In the genomic region with DNA sequence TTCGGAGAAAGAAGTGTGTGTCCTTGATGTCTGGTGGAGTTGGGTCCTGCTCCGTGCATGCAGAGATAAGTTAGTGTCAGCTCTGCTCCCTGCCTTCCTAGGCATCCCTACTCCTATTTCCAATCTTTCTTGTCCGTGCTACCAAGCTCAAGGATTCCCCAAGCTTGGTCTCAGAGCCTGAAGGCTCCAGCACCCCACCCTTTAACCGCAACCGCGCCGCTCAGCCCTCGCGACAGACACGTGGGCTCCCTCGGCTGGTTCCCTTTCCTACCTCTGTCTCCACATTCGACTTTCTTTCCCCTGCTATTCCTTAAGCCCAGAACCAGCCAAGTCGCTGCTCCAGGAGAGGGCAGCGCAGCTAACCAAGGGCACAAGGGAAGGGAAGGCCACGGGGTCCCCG, we compare ENCODE assay signal across 9 mouse cellular contexts. TPM values are rescaled to one million over a fixed set of nuclear protein-coding genes. Genes with fewer than 3 reads are reported as not detected.
DNase-seq lines count a peak whose midpoint lies in the region; ATAC-seq and TF ChIP-seq lines count a peak whose summit lies in the region.
"Had no signal": no experiment of that assay in that cellular context is flagged by ENCODE, and none has a peak within 500 bp of the region (broad histone marks: within the 10 kb centered on the region; RNA-seq: fewer than 3 reads in every experiment).

No protein-coding gene starts in this region.

- peak overlapping the region; percentile 59 for H3K4me3 ChIP-seq in kidney, adult 2 months (ENCODE audit: insufficient read depth, low read depth, low read length)
- H3K4me3 ChIP-seq in embryonic facial prominence, embryonic 14.5 days (ENCODE audit: low read depth, low read length), result peak overlapping the region; percentile 43
- peak overlapping the region; percentile 54 for H3K4me3 ChIP-seq in intestine, embryonic 15.5 days (replicated peaks)
- peak overlapping the region; percentile 36; the same call in 1 of the 2 replicates for H3K4me3 ChIP-seq in midbrain, embryonic 15.5 days
- no peak overlapping the region for H3K4me3 ChIP-seq in lung, adult 2 months (replicated peaks; ENCODE audit: extremely low read depth, low read depth, low read length)

- H3K9me3 ChIP-seq in embryonic facial prominence, embryonic 14.5 days (ENCODE audit: control insufficient read depth, low read length), result no peaks in the 10 kb centered on the region
- H3K9me3 ChIP-seq in intestine, embryonic 15.5 days, result no peaks in the 10 kb centered on the region
- H3K9me3 ChIP-seq in midbrain, embryonic 15.5 days, result no peaks in the 10 kb centered on the region

- no peak for ATAC-seq in embryonic facial prominence, embryonic 14.5 days (ENCODE audit: low read depth)
- ATAC-seq in intestine, embryonic 15.5 days, result no peak
- ATAC-seq in midbrain, embryonic 15.5 days (replicated peaks), result no peak
- no peak for ATAC-seq in cerebellum, adult (ENCODE audit: insufficient number of reproducible peaks, low FRiP score, low TSS enrichment)

- H3K27ac ChIP-seq in kidney, adult 2 months (ENCODE audit: insufficient read depth, low read depth, low read length), result peak overlapping the region; percentile 94
- no peak overlapping the region for H3K27ac ChIP-seq in embryonic facial prominence, embryonic 14.5 days (replicated peaks; ENCODE audit: low read depth, low read length)
- peak overlapping the region; percentile 83 for H3K27ac ChIP-seq in intestine, embryonic 15.5 days
- H3K27ac ChIP-seq in midbrain, embryonic 15.5 days, result no peak overlapping the region

- TF ChIP-seq POLR2A in kidney, adult 2 months (IDR thresholded peaks at IDR 0.05; ENCODE audit: low read depth, low read length), result no peak
- TF ChIP-seq POLR2A in lung, adult 2 months (IDR thresholded peaks at IDR 0.05; ENCODE audit: borderline replicate concordance, extremely low read depth, low read depth, low read length), result no peak

- H3K4me1 ChIP-seq in kidney, adult 2 months (ENCODE audit: control insufficient read depth, insufficient read depth, low read length), result peaks cover 20% of the 10 kb centered on the region
- H3K4me1 ChIP-seq in embryonic facial prominence, embryonic 14.5 days (ENCODE audit: control insufficient read depth, insufficient read depth, low read length), result peaks cover 4% of the 10 kb centered on the region; the same call in 1 of the 2 replicates
- H3K4me1 ChIP-seq in intestine, embryonic 15.5 days (replicated peaks), result peaks cover 24% of the 10 kb centered on the region
- H3K4me1 ChIP-seq in midbrain, embryonic 15.5 days, result peaks cover 43% of the 10 kb centered on the region
- H3K4me1 ChIP-seq in lung, adult 2 months (ENCODE audit: control insufficient read depth, insufficient read depth, low read length), result 0 out of 2 replicates have a peak, but pooled peaks cover 5% of the 10 kb centered on the region

- H3K4me2 ChIP-seq in embryonic facial prominence, embryonic 14.5 days (ENCODE audit: low read depth, low read length), result peak overlapping the region; percentile 71; the same call in 1 of the 2 replicates
- H3K4me2 ChIP-seq in intestine, embryonic 15.5 days (replicated peaks), result peak overlapping the region; percentile 74
- peak overlapping the region; percentile 55 for H3K4me2 ChIP-seq in midbrain, embryonic 15.5 days

- no peak overlapping the region for H3K9ac ChIP-seq in embryonic facial prominence, embryonic 14.5 days (ENCODE audit: low read depth, low read length)
- peak overlapping the region; percentile 66 for H3K9ac ChIP-seq in intestine, embryonic 15.5 days
- no peak overlapping the region for H3K9ac ChIP-seq in midbrain, embryonic 15.5 days

- H3K36me3 ChIP-seq in kidney, adult 2 months (ENCODE audit: control insufficient read depth, insufficient read depth, low read length), result no peaks in the 10 kb centered on the region
- H3K36me3 ChIP-seq in embryonic facial prominence, embryonic 14.5 days (ENCODE audit: control insufficient read depth, insufficient read depth, low read length), result no peaks in the 10 kb centered on the region
- H3K36me3 ChIP-seq in intestine, embryonic 15.5 days, result 0 out of 2 replicates have a peak, but pooled peaks cover 3% of the 10 kb centered on the region
- H3K36me3 ChIP-seq in midbrain, embryonic 15.5 days (replicated peaks), result no peaks in the 10 kb centered on the region

- peaks cover 2% of the 10 kb centered on the region; the same call in 1 of the 2 replicates for H3K27me3 ChIP-seq in kidney, adult 2 months (replicated peaks; ENCODE audit: control insufficient read depth, insufficient read depth, low read length)
- H3K27me3 ChIP-seq in embryonic facial prominence, embryonic 14.5 days (replicated peaks; ENCODE audit: control insufficient read depth, insufficient read depth, low read length), result peaks cover 99% of the 10 kb centered on the region
- H3K27me3 ChIP-seq in intestine, embryonic 15.5 days (replicated peaks), result peaks cover 71% of the 10 kb centered on the region
- peaks cover 91% of the 10 kb centered on the region for H3K27me3 ChIP-seq in midbrain, embryonic 15.5 days (replicated peaks)

- TF ChIP-seq CTCF in kidney, adult 2 months (conservative IDR thresholded peaks at IDR 0.05; ENCODE audit: insufficient read depth, insufficient read length, low read depth, low read length), result no peak
- TF ChIP-seq CTCF in lung, adult 2 months (IDR thresholded peaks at IDR 0.05; ENCODE audit: insufficient read depth, low read length), result no peak

- 4% methylated on average over 16 of the region's 16 CpGs for WGBS in kidney, adult 2 months
- 2% methylated on average over 16 of the region's 16 CpGs for WGBS in embryonic facial prominence, embryonic 14.5 days
- WGBS in intestine, embryonic 15.5 days, result 1% methylated on average over 16 of the region's 16 CpGs
- 1% methylated on average over 16 of the region's 16 CpGs for WGBS in midbrain, embryonic 15.5 days
- 4% methylated on average over 16 of the region's 16 CpGs for WGBS in lung, adult 2 months

- peak; percentile 24 for DNase-seq in kidney, adult 2 months
- no peak for DNase-seq in kidney, adult 9 months
- no peak for DNase-seq in embryonic facial prominence, embryonic 14.5 days (ENCODE audit: low spot score)
- DNase-seq in lung, adult 2 months, result no peak
- DNase-seq in gastrocnemius, postnatal 10 days, result no peak

RNA-seq across cellular contexts. Expression of a gene that starts 1.4 kb away (rescaled TPM):
- polyA plus RNA-seq in kidney, adult 2 months (2012; rRNA removed), result 30.3 and 43.5 TPM in 2 replicates
- polyA plus RNA-seq in embryonic facial prominence, embryonic 14.5 days (2014; fragmentation: Nextera tagmentation; extraction: Ambion mirVana), result 2.0 and 2.2 TPM in 2 replicates
- polyA plus RNA-seq in intestine, embryonic 15.5 days (2015; fragmentation: Nextera tagmentation; extraction: Ambion mirVana), result 29.1 and 30.9 TPM in 2 replicates
- 0.10 and 0.11 TPM in 2 replicates for polyA plus RNA-seq in midbrain, embryonic 15.5 days (2015; fragmentation: Nextera tagmentation; extraction: Ambion mirVana)
- 0.54 and 1.2 TPM in 2 replicates for polyA plus RNA-seq in lung, adult 2 months (2012; rRNA removed)
- total RNA-seq in gastrocnemius, postnatal 10 days (2021), result under 1 TPM; 0.16 to 0.23 TPM
- polyA plus RNA-seq: neural tube, embryonic 11.5 days had no signal

RNA-seq across cellular contexts. Expression of a gene that starts 14.7 kb away (rescaled TPM):
- 1.6 and 2.4 TPM in 2 replicates for polyA plus RNA-seq in kidney, adult 2 months (2012; rRNA removed)
- polyA plus RNA-seq in embryonic facial prominence, embryonic 14.5 days (2014; fragmentation: Nextera tagmentation; extraction: Ambion mirVana), result 0.25 and 1.2 TPM in 2 replicates
- 0.08 and 0.19 TPM in 2 replicates for polyA plus RNA-seq in intestine, embryonic 15.5 days (2015; fragmentation: Nextera tagmentation; extraction: Ambion mirVana)
- polyA plus RNA-seq in midbrain, embryonic 15.5 days (2015; fragmentation: Nextera tagmentation; extraction: Ambion mirVana), result 0.90 and 0.93 TPM in 2 replicates
- polyA plus RNA-seq in lung, adult 2 months (2012; rRNA removed), result 23.0 and 27.7 TPM in 2 replicates
- not detected for total RNA-seq in gastrocnemius, postnatal 10 days (2021)

RNA-seq across cellular contexts. Expression of a gene that starts 57.1 kb away (rescaled TPM):
- polyA plus RNA-seq in kidney, adult 2 months (2012; rRNA removed), result not detected in 2 replicates
- polyA plus RNA-seq in embryonic facial prominence, embryonic 14.5 days (2014; fragmentation: Nextera tagmentation; extraction: Ambion mirVana), result not detected in 2 replicates
- polyA plus RNA-seq in intestine, embryonic 15.5 days (2015; fragmentation: Nextera tagmentation; extraction: Ambion mirVana), result 1.7 and 3.0 TPM in 2 replicates
- 0.38 and 0.72 TPM in 2 replicates for polyA plus RNA-seq in midbrain, embryonic 15.5 days (2015; fragmentation: Nextera tagmentation; extraction: Ambion mirVana)
- polyA plus RNA-seq in lung, adult 2 months (2012; rRNA removed), result not detected in 2 replicates
- not detected for total RNA-seq in gastrocnemius, postnatal 10 days (2021)
- polyA plus RNA-seq: neural tube, embryonic 11.5 days had no signal

Comparison
In these comparisons a context has a peak if more than half of its experiments do, and no peak if none do; other contexts are left out.
1. H3K27ac ChIP-seq: peak in kidney, adult 2 months (single experiment) and intestine, embryonic 15.5 days (single experiment); none in embryonic facial prominence, embryonic 14.5 days (single experiment) and midbrain, embryonic 15.5 days (single experiment).
2. Peak in every context shown above with its lines, with median percentiles within 50 percentile points of each other: H3K4me2 ChIP-seq.